Mouse (Mus musculus) heart, adult 2 months (tissue): Measurements from ENCODE around the gene Sdk2.

Source experiments
- CTCF ChIP-seq: fragments of 200-600 bp; IDR thresholded peaks from 2 replicates; pipeline ENCODE4 v1.8.1; 2022; ENCODE audit warnings: antibody characterized with exemption, mild to moderate bottlenecking, moderate library complexity
- POLR2A ChIP-seq: fragments of 200-500 bp; IDR thresholded peaks from 2 replicates; pipeline ENCODE4 v1.6.1; 2011; ENCODE audit warnings: mild to moderate bottlenecking, low read depth, low read length, control low read depth; ENCODE audit not compliant: insufficient read depth

- TF ChIP-seq POLR2A (no peak), CTCF (no peak)
Observed at GRCm38 (mm10) chr11:113896006-113896405, 170.8 kb downstream of the Sdk2 start.
